Mouse (Mus musculus) lung, postnatal 0 days (tissue): ENCODE results near the gene Ddx51. TPM values are rescaled to one million over a fixed set of nuclear protein-coding genes. Genes with fewer than 3 reads are reported as not detected.

Experiments
- ATAC-seq: fragments of 200-750 bp; cut with Nextera tagmentation; 2 replicates; pipeline ENCODE4 v1.8.0; 2017; ENCODE audit warnings: moderate library complexity
- DNase-seq: peaks from one replicate; pipeline ENCODE4 v3.0.0-alpha.2; 2016; ENCODE audit warnings: low spot score
- H3K27ac ChIP-seq: fragments of 300-500 bp; sonication (generic); 2 replicates; pipeline ENCODE4 v1.5.1; 2014; ENCODE audit warnings: antibody characterized with exemption, mild to moderate bottlenecking, low read length, mixed read lengths
- H3K27me3 ChIP-seq: fragments of 300-500 bp; sonication (generic); replicated peaks from 2 replicates; pipeline ENCODE4 v1.6.1; 2014; ENCODE audit warnings: low read length, mixed read lengths; ENCODE audit not compliant: insufficient read depth
- H3K36me3 ChIP-seq: fragments of 300-500 bp; sonication (generic); 2 replicates; pipeline ENCODE4 v1.6.1; 2014; ENCODE audit warnings: low read length, mixed read lengths; ENCODE audit not compliant: insufficient read depth
- H3K4me1 ChIP-seq: fragments of 300-500 bp; sonication (generic); 2 replicates; pipeline ENCODE4 v1.6.1; 2014; ENCODE audit warnings: antibody characterized with exemption, low read depth, low read length, mixed read lengths; ENCODE audit not compliant: insufficient read depth
- H3K4me2 ChIP-seq: fragments of 300-500 bp; sonication (generic); replicated peaks from 2 replicates; pipeline ENCODE4 v1.6.1; 2014; ENCODE audit warnings: low read depth, mild to moderate bottlenecking, low read length, moderate library complexity, mixed read lengths
- H3K4me3 ChIP-seq: fragments of 300-500 bp; sonication (generic); 2 replicates; pipeline ENCODE4 v1.5.1; 2014; ENCODE audit warnings: low read depth, low read length
- H3K9ac ChIP-seq: fragments of 300-500 bp; sonication (generic); replicated peaks from 2 replicates; pipeline ENCODE4 v1.6.1; 2014; ENCODE audit warnings: low read depth, mild to moderate bottlenecking
- H3K9me3 ChIP-seq: fragments of 300-500 bp; sonication (generic); 2 replicates; pipeline ENCODE4 v1.6.1; 2016; ENCODE audit warnings: low read length, mixed read lengths
- CTCF ChIP-seq: IDR thresholded peaks from 2 replicates; pipeline ENCODE4 v1.5.1; 2016; ENCODE audit warnings: antibody characterized with exemption, mild to moderate bottlenecking
- EP300 ChIP-seq: IDR thresholded peaks from 2 replicates; pipeline ENCODE4 v1.6.1; 2016; ENCODE audit warnings: antibody characterized with exemption, mild to moderate bottlenecking, control low read depth
- WGBS: fragments of 180-500 bp; shearing (Covaris S2); extraction: QIAGEN DNeasy Blood & Tissue Kit; methylation state at CpG from one replicate; pipeline ENCODE4 v1.1.7; 2014; 5-methylcytosine and 5-hydroxymethylcytosine counted together
- polyA plus RNA-seq: library from polyadenylated mRNA; unstranded; fragments of >200 nt; fragmentation: Nextera tagmentation; extraction: Ambion mirVana; gene quantifications from 2 replicates; pipeline ENCODE4 v1.2.1, GENCODE M21; 2015

The Ddx51 gene
- polyA plus RNA-seq, 1 experiment from 2014 or later, result 7.4 TPM

- no peak overlapping the region for H3K4me2 ChIP-seq
- no peaks in the 10 kb centered on the region for H3K36me3 ChIP-seq
- H3K9me3 ChIP-seq, result no peaks in the 10 kb centered on the region
- H3K4me3 ChIP-seq, result no peak overlapping the region
- no peak for ATAC-seq
- no peaks in the 10 kb centered on the region for H3K27me3 ChIP-seq
- H3K4me1 ChIP-seq, result no peaks in the 10 kb centered on the region
- H3K27ac ChIP-seq, result no peak overlapping the region
- no peak for DNase-seq
- no peak overlapping the region for H3K9ac ChIP-seq
- no peak for TF ChIP-seq CTCF
- no peak for TF ChIP-seq EP300
- WGBS, result 68% methylated on average over 10 of the region's 10 CpGs
These were observed 25.9 kb upstream of the Ddx51 start for GRCm38 (mm10) chr5:110627351-110627750.

DNA sequence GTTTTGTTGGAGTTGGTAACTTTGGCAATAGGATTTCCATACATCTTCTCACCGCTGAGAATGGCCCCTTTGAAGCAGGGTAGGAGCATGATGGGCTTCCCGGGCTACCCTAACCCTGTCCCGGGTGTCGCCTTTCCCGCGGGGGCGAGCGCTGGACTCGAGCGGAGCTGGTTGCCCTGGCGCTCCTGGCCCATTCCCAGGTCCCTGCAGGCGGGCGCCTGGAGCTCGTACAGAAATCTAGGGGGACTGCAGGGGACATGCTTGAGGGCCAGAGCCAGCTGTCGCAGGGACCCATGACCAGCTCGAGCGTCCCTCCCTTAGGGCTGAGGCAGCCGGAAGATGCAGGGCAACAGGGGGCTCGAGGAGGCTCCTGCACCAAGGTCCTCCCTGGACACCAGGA is 25.1 kb upstream of the Ddx51 start:
- Histone ChIP-seq H3K4me3 (no peak overlapping the region), H3K4me2 (no peak overlapping the region)
- WGBS, result 20% methylated on average over 19 of the region's 19 CpGs

DNA sequence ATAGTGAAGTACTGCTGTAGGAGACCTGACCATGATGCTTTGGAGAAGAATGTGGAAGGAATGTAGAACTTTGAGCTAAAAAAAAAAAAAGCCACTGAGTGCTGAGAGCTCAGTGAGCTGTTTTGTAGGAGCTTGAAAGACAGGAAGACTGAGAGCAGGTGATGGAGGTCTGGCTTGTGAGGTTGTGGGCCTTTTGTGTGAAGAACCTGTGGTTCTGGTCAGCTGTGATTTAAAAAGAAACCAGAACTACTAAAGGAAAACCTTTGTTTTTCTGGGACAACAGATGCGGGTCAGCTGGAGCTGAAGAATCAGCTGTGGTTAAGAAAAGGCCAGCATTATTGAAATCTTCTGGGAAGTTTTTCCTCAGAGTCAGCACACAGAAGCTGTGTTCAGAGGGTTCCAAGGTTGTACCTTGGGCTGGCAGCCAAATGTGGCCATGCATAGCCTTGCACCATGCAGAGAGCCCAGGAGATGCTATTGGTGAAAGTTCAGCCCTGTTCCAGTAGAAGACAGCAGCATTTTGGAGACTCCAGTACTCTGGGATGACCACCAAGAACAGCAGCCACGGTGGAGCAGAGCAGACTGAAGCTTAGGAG is 23.6 kb upstream of the Ddx51 start:
- ATAC-seq (no peak), DNase-seq (no peak)
- Histone ChIP-seq H3K27ac (no peak overlapping the region), H3K36me3 (no peaks in the 10 kb centered on the region), H3K27me3 (no peaks in the 10 kb centered on the region), H3K4me3 (no peak overlapping the region), H3K4me1 (no peaks in the 10 kb centered on the region), H3K4me2 (no peak overlapping the region), H3K9me3 (no peaks in the 10 kb centered on the region), H3K9ac (no peak overlapping the region)
- TF ChIP-seq CTCF (no peak), EP300 (no peak)
- 71% methylated on average over 2 of the region's 2 CpGs for WGBS

More for the DNA sequence above, 25.1 kb upstream of the Ddx51 start:
- no peak overlapping the region for H3K9ac ChIP-seq
- H3K27me3 ChIP-seq, result no peaks in the 10 kb centered on the region
- TF ChIP-seq EP300 (no peak), CTCF (no peak)
- H3K4me1 ChIP-seq, result no peaks in the 10 kb centered on the region
- ATAC-seq (no peak), DNase-seq (no peak)
- no peaks in the 10 kb centered on the region for H3K9me3 ChIP-seq
- no peak overlapping the region for H3K27ac ChIP-seq
- no peaks in the 10 kb centered on the region for H3K36me3 ChIP-seq

DNA sequence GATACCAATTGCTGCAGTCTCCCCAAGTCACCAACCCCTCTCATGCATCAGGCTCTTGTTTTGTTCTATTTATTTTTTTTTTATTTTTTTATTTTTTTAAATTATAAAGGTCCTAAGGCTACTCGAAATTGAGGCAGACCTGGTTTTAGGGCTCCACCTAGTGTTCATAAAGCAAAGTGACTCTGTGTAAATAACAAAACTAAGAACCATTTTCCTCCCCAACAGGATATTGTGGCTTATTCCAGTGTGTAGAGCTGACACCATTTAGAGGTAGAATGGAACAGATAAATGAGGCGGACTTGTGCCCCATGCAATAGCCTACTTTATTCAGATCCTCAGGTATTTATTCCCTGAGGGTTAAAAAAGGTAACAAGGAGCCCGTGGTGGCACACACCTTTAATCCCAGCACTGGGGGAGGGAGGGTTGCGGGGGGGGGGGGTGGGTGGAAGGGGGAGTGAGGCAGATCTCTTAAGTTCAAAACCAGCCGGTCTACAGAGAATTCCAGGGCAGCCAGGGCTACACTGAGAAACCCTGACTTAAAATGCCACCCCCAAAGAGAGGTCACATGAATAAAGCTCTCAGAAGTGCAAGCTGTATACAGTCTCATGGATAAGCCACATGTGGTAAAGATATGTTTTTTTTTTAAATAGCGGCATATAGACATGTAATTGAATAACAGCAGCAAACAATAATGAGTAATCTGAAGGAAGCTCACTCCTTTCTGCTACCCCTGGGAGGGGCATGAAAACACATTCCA is 17.1 kb upstream of the Ddx51 start:
- Histone ChIP-seq H3K4me2 (no peak overlapping the region), H3K9me3 (no peaks in the 10 kb centered on the region), H3K36me3 (no peaks in the 10 kb centered on the region), H3K4me3 (no peak overlapping the region), H3K27me3 (no peaks in the 10 kb centered on the region), H3K27ac (no peak overlapping the region), H3K9ac (no peak overlapping the region), H3K4me1 (no peaks in the 10 kb centered on the region)
- peak; percentile 78 for DNase-seq
- 35% methylated on average over 6 of the region's 6 CpGs for WGBS
- peak; percentile 37 for ATAC-seq
- TF ChIP-seq CTCF, result peak; percentile 77
- no peak for TF ChIP-seq EP300

- Histone ChIP-seq H3K36me3 (no peaks in the 10 kb centered on the region), H3K4me3 (no peak overlapping the region), H3K9ac (no peak overlapping the region), H3K4me1 (no peaks in the 10 kb centered on the region), H3K27me3 (no peaks in the 10 kb centered on the region), H3K9me3 (no peaks in the 10 kb centered on the region), H3K4me2 (no peak overlapping the region), H3K27ac (no peak overlapping the region)
- WGBS, result 76% methylated on average over 7 of the region's 7 CpGs
- no peak for TF ChIP-seq CTCF
- no peak for TF ChIP-seq EP300
- ATAC-seq (no peak), DNase-seq (no peak)
These were observed 14.8 kb upstream of the Ddx51 start for GRCm38 (mm10) chr5:110638306-110639074.

DNA sequence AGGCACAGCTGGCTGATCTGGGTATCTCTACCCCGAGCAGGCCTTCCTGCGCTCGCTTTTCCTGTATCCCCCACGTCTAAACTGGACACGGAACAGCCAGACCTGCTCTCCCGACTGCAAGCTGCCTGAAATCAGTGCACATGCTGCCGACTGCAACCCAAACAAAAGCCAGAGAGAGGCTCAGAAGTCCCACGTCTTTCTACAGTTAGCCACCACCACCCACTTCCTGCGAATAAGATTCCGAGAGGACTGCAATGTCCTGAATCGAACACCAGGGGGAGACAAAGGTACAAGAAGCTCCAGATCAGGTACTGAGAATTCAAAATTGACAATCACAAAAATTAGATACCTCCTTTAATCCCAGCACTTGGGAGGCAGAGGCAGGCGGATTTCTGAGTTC is 13.8 kb upstream of the Ddx51 start:
- no peaks in the 10 kb centered on the region for H3K9me3 ChIP-seq
- WGBS, result 21% methylated on average over 12 of the region's 12 CpGs
- no peaks in the 10 kb centered on the region for H3K36me3 ChIP-seq
- no peaks in the 10 kb centered on the region for H3K4me1 ChIP-seq
- TF ChIP-seq CTCF (peak; percentile 86), EP300 (no peak)
- H3K4me2 ChIP-seq, result peak overlapping the region; percentile 32; the same call in 1 of the 2 replicates
- ATAC-seq (0 out of 2 replicates have a peak, but pooled peaks have one; percentile 33), DNase-seq (peak; percentile 83)
- no peaks in the 10 kb centered on the region for H3K27me3 ChIP-seq
- no peak overlapping the region for H3K27ac ChIP-seq
- no peak overlapping the region for H3K4me3 ChIP-seq
- no peak overlapping the region for H3K9ac ChIP-seq
